Mouse (Mus musculus) liver, embryonic 11.5 days (tissue): ENCODE measurements around the gene Myt1. TPM values are rescaled to one million over a fixed set of nuclear protein-coding genes. Genes with fewer than 3 reads are reported as not detected.
A peak's percentile ranks its signal among the peaks of the same experiment; 100 is the strongest.

Source experiments
- ATAC-seq: fragments of 200-750 bp; cut with Nextera tagmentation; replicated peaks from 2 replicates; pipeline ENCODE4 v1.8.0; 2017; ENCODE audit warnings: moderate number of reproducible peaks, mild to moderate bottlenecking, moderate TSS enrichment, moderate library complexity; ENCODE audit not compliant: low FRiP score
- DNase-seq: peaks from one replicate; pipeline ENCODE4 v3.0.0-alpha.2; 2017; ENCODE audit warnings: low spot score
- H3K27ac ChIP-seq: fragments of 300-500 bp; sonication (generic); 2 replicates; pipeline ENCODE4 v1.5.1; 2014; ENCODE audit warnings: mild to moderate bottlenecking, low read depth, low read length, control low read depth
- H3K27me3 ChIP-seq: fragments of 300-500 bp; sonication (generic); replicated peaks from 2 replicates; pipeline ENCODE4 v1.6.1; 2014; ENCODE audit warnings: low read length, mixed read lengths; ENCODE audit not compliant: control insufficient read depth, insufficient read depth
- H3K36me3 ChIP-seq: fragments of 300-500 bp; sonication (generic); 2 replicates; pipeline ENCODE4 v1.6.1; 2014; ENCODE audit warnings: mild to moderate bottlenecking, low read length, moderate library complexity, mixed read lengths; ENCODE audit not compliant: control insufficient read depth, insufficient read depth
- H3K4me1 ChIP-seq: fragments of 300-500 bp; sonication (generic); replicated peaks from 2 replicates; pipeline ENCODE4 v1.6.1; 2014; ENCODE audit warnings: low read length, mixed read lengths; ENCODE audit not compliant: control insufficient read depth, insufficient read depth
- H3K4me2 ChIP-seq: fragments of 300-500 bp; sonication (generic); 2 replicates; pipeline ENCODE4 v1.6.1; 2014; ENCODE audit warnings: mild to moderate bottlenecking, control low read depth, moderate library complexity
- H3K4me3 ChIP-seq: fragments of 300-500 bp; sonication (generic); 2 replicates; pipeline ENCODE4 v1.5.1; 2014; ENCODE audit warnings: low read depth, low read length, control low read depth
- H3K9ac ChIP-seq: fragments of 300-500 bp; sonication (generic); 2 replicates; pipeline ENCODE4 v1.6.1; 2014; ENCODE audit warnings: low read depth, low read length, control low read depth
- H3K9me3 ChIP-seq: fragments of 300-500 bp; sonication (generic); 2 replicates; pipeline ENCODE4 v1.6.1; 2016; ENCODE audit warnings: low read length, inconsistent platforms, mixed read lengths; ENCODE audit not compliant: control insufficient read depth
- WGBS: fragments of 180-500 bp; shearing (Covaris S2); extraction: QIAGEN DNeasy Blood & Tissue Kit; methylation state at CpG from one replicate; pipeline ENCODE4 v1.1.7; 2014; 5-methylcytosine and 5-hydroxymethylcytosine counted together
- polyA plus RNA-seq: library from polyadenylated mRNA; unstranded; fragments of >200 nt; fragmentation: Nextera tagmentation; extraction: Ambion mirVana; gene quantifications from 2 replicates; pipeline ENCODE4 v1.2.1, GENCODE M21; 2014

Myt1 gene
- 0.03 and 0.06 TPM in 2 replicates for polyA plus RNA-seq

DNA sequence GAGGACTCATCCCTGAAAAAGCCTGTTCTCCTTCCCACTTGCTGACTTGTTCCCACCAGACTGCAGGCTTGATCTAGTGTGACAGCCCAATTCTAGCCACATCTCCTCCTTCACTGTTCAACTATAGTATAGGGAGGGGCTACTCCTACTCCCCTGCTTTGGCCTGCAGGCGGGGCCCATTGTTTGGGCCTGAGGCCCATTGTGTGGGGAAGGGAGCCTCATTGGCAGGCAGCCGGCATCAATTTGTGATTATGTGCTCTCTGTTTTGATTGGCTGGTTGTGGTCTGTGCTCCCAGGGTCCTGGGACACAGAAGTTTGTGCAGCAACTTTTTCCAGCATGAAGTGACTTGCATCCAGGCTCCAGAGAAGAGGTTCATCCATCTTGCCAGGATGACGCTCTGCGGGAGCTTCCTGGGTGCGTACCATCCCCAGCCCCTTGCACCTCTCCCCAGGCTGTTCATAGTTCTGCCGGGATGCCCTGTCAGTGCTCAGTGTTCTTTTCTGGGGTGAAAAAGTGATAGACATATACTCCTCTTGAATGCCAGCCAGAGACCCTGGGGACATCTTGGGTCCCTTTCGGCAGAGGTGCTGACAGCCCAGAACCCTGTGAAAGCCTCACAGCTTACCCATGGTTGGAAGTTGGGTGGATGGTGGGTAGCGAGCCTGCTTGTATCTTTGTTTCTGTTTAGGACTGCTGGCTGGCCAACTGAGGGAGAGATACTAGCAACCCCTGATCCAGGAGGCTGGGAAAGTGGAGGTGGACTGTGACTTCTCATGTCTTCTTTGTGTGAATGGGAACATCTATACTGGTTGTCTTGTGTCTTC is at the start of gene Myt1:
Gene Myt1, plus strand, starts transcription at position 327 of the 825 bp plus-strand sequence.
- Histone ChIP-seq H3K4me2 (no peak within 1 kb of the TSS), H3K9me3 (no peaks in the 10 kb centered on the region), H3K27ac (no peak within 1 kb of the TSS), H3K36me3 (no peaks in the 10 kb centered on the region), H3K4me1 (no peaks in the 10 kb centered on the region), H3K27me3 (peaks cover 12% of the 10 kb centered on the region; the same call in 1 of the 2 replicates), H3K9ac (no peak within 1 kb of the TSS), H3K4me3 (no peak within 1 kb of the TSS)
- ATAC-seq, result no peak
- WGBS, result 55% methylated on average over 8 of the region's 8 CpGs
- DNase-seq, result no peak

DNA sequence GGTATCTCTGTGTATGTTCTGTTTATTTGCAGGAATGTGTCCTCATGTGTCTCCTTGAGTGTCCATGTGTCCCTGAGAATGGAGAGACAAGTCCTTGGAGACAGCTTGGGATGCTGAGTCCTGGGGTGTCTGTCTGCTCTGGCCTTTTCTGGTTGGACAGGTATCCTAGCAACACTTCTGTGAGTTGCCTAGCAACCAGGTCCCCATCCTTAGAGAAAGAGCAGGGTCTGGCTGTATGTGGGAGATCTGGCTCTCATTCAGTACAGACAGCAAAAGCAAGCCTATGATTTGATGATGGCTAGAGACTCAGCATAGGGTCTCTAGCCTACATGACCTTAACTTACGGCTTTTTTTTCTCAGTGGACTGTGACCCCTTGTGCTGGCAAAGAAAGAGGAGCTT is 49.4 kb upstream of the Myt1 start:
- H3K36me3 ChIP-seq, result no peaks in the 10 kb centered on the region
- DNase-seq (no peak), ATAC-seq (no peak)
- no peaks in the 10 kb centered on the region for H3K9me3 ChIP-seq
- no peak overlapping the region for H3K9ac ChIP-seq
- no peaks in the 10 kb centered on the region for H3K27me3 ChIP-seq
- WGBS, result 79% methylated on average over 1 of the region's 1 CpGs
- no peak overlapping the region for H3K4me3 ChIP-seq
- H3K27ac ChIP-seq, result no peak overlapping the region
- 0 out of 2 replicates have a peak, but pooled peaks cover 3% of the 10 kb centered on the region for H3K4me1 ChIP-seq
- no peak overlapping the region for H3K4me2 ChIP-seq

DNA sequence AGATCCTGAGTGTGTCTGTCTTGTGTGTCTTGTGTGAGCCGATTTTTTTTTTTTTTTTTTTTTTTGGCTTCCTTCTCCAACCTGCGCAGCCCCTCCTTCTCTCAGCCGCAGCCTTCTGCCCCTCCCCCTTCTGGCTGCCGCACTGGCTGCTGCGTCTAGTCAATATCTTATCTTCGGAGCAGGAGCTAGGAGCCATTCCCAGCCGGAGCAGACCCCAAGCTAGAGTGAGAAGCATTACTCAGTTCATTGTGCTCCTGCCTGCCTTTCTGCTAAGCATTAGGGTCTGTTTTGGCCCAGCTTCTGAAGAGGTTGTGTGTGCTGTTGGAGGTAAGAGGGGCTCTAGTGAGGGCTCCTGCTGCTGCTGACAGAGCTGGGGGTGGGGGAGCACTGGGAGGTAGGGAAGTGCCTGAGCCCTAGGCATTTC is 48.2 kb upstream of the Myt1 start, which contains the start of gene Oprl1:
Gene Oprl1, plus strand, starts transcription at position 114 of the 424 bp plus-strand sequence.
- no peaks in the 10 kb centered on the region for H3K9me3 ChIP-seq
- no peak within 1 kb of the TSS for H3K27ac ChIP-seq
- H3K9ac ChIP-seq, result no peak within 1 kb of the TSS
- 0% methylated on average over 7 of the region's 7 CpGs for WGBS
- no peaks in the 10 kb centered on the region for H3K27me3 ChIP-seq
- H3K4me3 ChIP-seq, result peak within 1 kb of the TSS; percentile 15; the same call in 1 of the 2 replicates
- ATAC-seq (peak; percentile 60), DNase-seq (peak; percentile 54)
- no peaks in the 10 kb centered on the region for H3K36me3 ChIP-seq
- peak within 1 kb of the TSS; percentile 40 for H3K4me2 ChIP-seq
- 0 out of 2 replicates have a peak, but pooled peaks cover 3% of the 10 kb centered on the region for H3K4me1 ChIP-seq

DNA sequence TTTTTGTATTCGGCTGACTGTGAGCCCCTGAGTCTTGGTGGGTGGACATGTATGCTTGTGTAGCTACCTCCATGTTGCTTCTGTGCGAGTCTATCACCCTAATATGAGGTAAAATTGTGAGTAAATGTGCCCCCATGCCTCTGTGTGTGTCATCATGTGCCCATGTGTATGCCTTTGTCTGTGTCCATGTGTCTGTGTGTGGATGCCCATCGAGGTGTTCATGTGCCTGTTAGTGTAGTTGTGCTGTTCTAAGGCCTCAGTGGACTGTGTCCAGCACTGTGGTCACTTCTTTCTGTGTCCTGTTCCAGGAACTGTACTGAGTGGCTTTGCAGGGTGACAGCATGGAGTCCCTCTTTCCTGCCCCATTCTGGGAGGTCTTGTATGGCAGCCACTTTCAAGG is 47.8 kb upstream of the Myt1 start:
- 70% methylated on average over 3 of the region's 3 CpGs for WGBS
- H3K27ac ChIP-seq, result no peak overlapping the region
- no peak for ATAC-seq

DNA sequence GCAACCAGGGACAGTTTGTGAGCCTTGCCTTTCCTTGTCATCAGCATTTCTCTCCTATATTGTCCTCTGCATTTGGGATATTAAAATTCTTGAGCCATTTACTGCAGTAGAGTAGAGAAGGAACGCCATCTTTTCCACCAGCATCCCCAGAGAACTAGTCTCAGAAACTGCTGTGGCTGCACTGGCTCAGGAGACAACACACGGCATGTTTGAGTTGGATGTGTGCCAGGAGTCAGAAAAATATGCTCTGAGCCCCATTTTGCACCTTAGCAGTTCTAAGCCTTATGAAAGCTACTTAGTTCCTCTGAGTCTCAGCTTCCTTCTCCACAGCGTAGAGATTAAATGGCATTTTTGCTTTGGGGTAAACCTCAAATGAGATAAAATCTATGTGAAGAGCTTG is 46.1 kb upstream of the Myt1 start:
- ATAC-seq, result no peak
- Histone ChIP-seq H3K4me1 (0 out of 2 replicates have a peak, but pooled peaks cover 3% of the 10 kb centered on the region), H3K4me3 (no peak overlapping the region), H3K9ac (no peak overlapping the region), H3K27ac (no peak overlapping the region), H3K36me3 (no peaks in the 10 kb centered on the region), H3K27me3 (no peaks in the 10 kb centered on the region), H3K4me2 (no peak overlapping the region), H3K9me3 (no peaks in the 10 kb centered on the region)
- DNase-seq, result no peak
- WGBS, result 65% methylated on average over 3 of the region's 3 CpGs

More for the DNA sequence above, 47.8 kb upstream of the Myt1 start:
- no peaks in the 10 kb centered on the region for H3K9me3 ChIP-seq
- H3K9ac ChIP-seq, result no peak overlapping the region
- no peak for DNase-seq
- peak overlapping the region; percentile 40 for H3K4me2 ChIP-seq
- 0 out of 2 replicates have a peak, but pooled peaks cover 3% of the 10 kb centered on the region for H3K4me1 ChIP-seq
- no peaks in the 10 kb centered on the region for H3K27me3 ChIP-seq
- H3K36me3 ChIP-seq, result no peaks in the 10 kb centered on the region
- no peak overlapping the region; the same call in 1 of the 2 replicates for H3K4me3 ChIP-seq

DNA sequence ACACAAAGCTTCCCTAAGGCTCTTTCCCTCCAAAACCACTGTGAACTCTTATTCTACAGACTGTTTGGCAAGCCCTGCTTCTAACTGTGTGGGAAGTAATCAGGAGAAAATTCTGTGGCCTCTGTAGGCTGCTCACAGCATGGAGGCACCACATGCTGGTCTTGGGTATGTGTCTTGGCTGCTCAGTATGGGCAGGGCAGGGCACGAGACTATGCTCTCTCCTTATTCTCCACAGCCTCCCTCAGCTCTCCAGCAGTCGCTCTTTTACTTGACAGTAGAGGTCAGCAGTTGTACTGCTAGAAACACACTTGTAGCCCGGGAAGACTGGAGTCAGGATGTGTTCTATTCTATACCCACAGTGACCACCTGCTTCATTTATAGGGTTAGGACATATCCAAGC is 43.1 kb upstream of the Myt1 start:
- Histone ChIP-seq H3K27me3 (no peaks in the 10 kb centered on the region), H3K4me3 (no peak overlapping the region), H3K36me3 (no peaks in the 10 kb centered on the region), H3K9me3 (no peaks in the 10 kb centered on the region), H3K27ac (no peak overlapping the region), H3K4me2 (no peak overlapping the region), H3K9ac (no peak overlapping the region), H3K4me1 (0 out of 2 replicates have a peak, but pooled peaks cover under 1% of the 10 kb centered on the region)
- DNase-seq (no peak), ATAC-seq (no peak)
- WGBS, result 35% methylated on average over 3 of the region's 3 CpGs

DNA sequence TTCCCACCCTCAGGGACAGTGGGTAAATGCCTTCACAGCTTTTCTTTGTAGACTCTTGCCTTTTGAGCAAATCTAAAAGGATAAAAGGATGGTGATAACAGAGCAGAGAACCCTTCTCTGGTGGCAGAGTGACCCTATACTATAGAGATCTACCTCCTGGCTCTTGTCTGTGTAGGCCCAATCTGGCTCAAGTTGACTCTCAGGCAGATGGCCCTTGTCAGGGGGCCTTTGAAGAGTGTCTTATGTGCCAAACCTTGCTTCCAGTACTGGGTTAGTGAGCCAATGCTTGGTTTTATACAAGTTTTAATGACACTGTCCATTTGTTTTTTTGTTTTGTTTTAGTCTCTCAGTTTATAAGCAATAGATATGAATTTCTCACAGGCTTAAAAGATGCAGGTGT is 41.9 kb upstream of the Myt1 start:
- ATAC-seq, result no peak
- H3K4me2 ChIP-seq, result no peak overlapping the region
- no peak for DNase-seq
- H3K27me3 ChIP-seq, result no peaks in the 10 kb centered on the region
- H3K4me1 ChIP-seq, result no peaks in the 10 kb centered on the region
- no peaks in the 10 kb centered on the region for H3K9me3 ChIP-seq
- H3K9ac ChIP-seq, result no peak overlapping the region
- no peaks in the 10 kb centered on the region for H3K36me3 ChIP-seq
- H3K4me3 ChIP-seq, result no peak overlapping the region
- H3K27ac ChIP-seq, result no peak overlapping the region

DNA sequence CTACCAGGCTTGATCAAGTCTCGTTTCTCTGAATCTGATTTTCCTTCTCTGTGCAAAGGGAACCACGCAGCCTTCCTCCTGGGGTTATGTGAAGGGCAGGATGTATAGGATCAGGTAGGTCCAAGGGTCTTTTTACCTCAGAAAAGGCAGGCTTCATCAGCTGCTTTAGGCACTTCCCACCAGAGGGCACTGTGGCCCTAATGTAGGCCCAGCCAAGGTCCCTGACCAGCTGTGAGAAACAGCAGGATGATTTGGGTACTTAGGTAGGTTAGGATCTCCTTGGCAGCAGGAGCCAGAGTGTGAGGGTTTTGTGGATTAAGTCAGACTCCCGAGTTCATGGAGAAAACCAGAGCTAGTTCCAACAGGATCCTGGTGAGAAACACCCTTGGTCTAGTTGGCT is 40.9 kb upstream of the Myt1 start:
- H3K4me3 ChIP-seq, result no peak overlapping the region
- H3K9ac ChIP-seq, result no peak overlapping the region
- H3K27ac ChIP-seq, result no peak overlapping the region
- H3K4me2 ChIP-seq, result no peak overlapping the region
- no peaks in the 10 kb centered on the region for H3K36me3 ChIP-seq
- H3K27me3 ChIP-seq, result no peaks in the 10 kb centered on the region
- WGBS, result 8% methylated on average over 3 of the region's 3 CpGs
- no peaks in the 10 kb centered on the region for H3K9me3 ChIP-seq
- H3K4me1 ChIP-seq, result no peaks in the 10 kb centered on the region
- DNase-seq, result no peak
- no peak for ATAC-seq
